Mouse (Mus musculus): ENCODE measurements around the gene Ebf1. TPM values are rescaled to one million over a fixed set of nuclear protein-coding genes. Genes with fewer than 3 reads are reported as not detected.

Gene Ebf1
- total RNA-seq, 2 experiments from 2014 or later: 5.5 to 8.2 TPM

- no peak for DNase-seq (ENCODE audit: low spot score)
Measured at GRCm38 (mm10) chr11:44949140-44949539, 332.0 kb downstream of the Ebf1 start.

- no peak for DNase-seq (ENCODE audit: low spot score)
Measured at GRCm38 (mm10) chr11:44950319-44950718, 333.2 kb downstream of the Ebf1 start.

- no peak for DNase-seq (ENCODE audit: low spot score)
Measured at GRCm38 (mm10) chr11:44951506-44951905, 334.4 kb downstream of the Ebf1 start.

- no peak for DNase-seq (ENCODE audit: low spot score)
Measured at GRCm38 (mm10) chr11:44953337-44953736, 336.2 kb downstream of the Ebf1 start.

GRCm38 (mm10) chr11:44953863-44954262 lies 336.7 kb downstream of the Ebf1 start:
- no peak for DNase-seq (ENCODE audit: low spot score)

GRCm38 (mm10) chr11:44954362-44954761 lies 337.2 kb downstream of the Ebf1 start:
- no peak for DNase-seq (ENCODE audit: low spot score)

GRCm38 (mm10) chr11:44962746-44963440 lies 345.8 kb downstream of the Ebf1 start:
- DNase-seq (ENCODE audit: low spot score): no peak

- no peak for DNase-seq (ENCODE audit: low spot score)
Measured at GRCm38 (mm10) chr11:44969011-44969410, 351.9 kb downstream of the Ebf1 start.

- no peak for DNase-seq (ENCODE audit: low spot score)
Measured at GRCm38 (mm10) chr11:44974271-44974670, 357.2 kb downstream of the Ebf1 start.

- DNase-seq (ENCODE audit: low spot score): peak; percentile 21
Measured at GRCm38 (mm10) chr11:44975151-44975550, 358.0 kb downstream of the Ebf1 start.

- no peak for DNase-seq (ENCODE audit: low spot score)
Measured at GRCm38 (mm10) chr11:44976254-44976802, 359.2 kb downstream of the Ebf1 start.

GRCm38 (mm10) chr11:44977921-44978397 lies 360.8 kb downstream of the Ebf1 start:
- no peak for DNase-seq (ENCODE audit: low spot score)

- DNase-seq (ENCODE audit: low spot score): no peak
Measured at GRCm38 (mm10) chr11:44979391-44979790, 362.3 kb downstream of the Ebf1 start.

- no peak for DNase-seq (ENCODE audit: low spot score)
Measured at GRCm38 (mm10) chr11:44982225-44982624, 365.1 kb downstream of the Ebf1 start.

GRCm38 (mm10) chr11:44983961-44984360 lies 366.8 kb downstream of the Ebf1 start:
- no peak for DNase-seq (ENCODE audit: low spot score)

- no peak for DNase-seq (ENCODE audit: low spot score)
Measured at GRCm38 (mm10) chr11:44984381-44984780, 367.3 kb downstream of the Ebf1 start.

GRCm38 (mm10) chr11:44987796-44988195 lies 370.7 kb downstream of the Ebf1 start:
- DNase-seq (ENCODE audit: low spot score): no peak

- no peak for DNase-seq (ENCODE audit: low spot score)
Measured at GRCm38 (mm10) chr11:45002681-45003286, 385.7 kb downstream of the Ebf1 start.

GRCm38 (mm10) chr11:45003716-45004437 lies 386.8 kb downstream of the Ebf1 start:
- no peak for DNase-seq (ENCODE audit: low spot score)

GRCm38 (mm10) chr11:45007311-45007710 lies 390.2 kb downstream of the Ebf1 start:
- DNase-seq (ENCODE audit: low spot score): no peak

GRCm38 (mm10) chr11:45008078-45008477 lies 391.0 kb downstream of the Ebf1 start:
- peak; percentile 78 for DNase-seq (ENCODE audit: low spot score)

GRCm38 (mm10) chr11:45008760-45009159 lies 391.6 kb downstream of the Ebf1 start:
- no peak for DNase-seq (ENCODE audit: low spot score)
